Mouse (Mus musculus): ENCODE results near the gene Plscr1. TPM values are rescaled to one million over a fixed set of nuclear protein-coding genes. Genes with fewer than 3 reads are reported as not detected.

The Plscr1 gene
- polyA plus RNA-seq, 1 experiment from 2014 or later = 53.0 TPM

GRCm38 (mm10) chr9:92265719-92266118 lies 16.2 kb downstream of the Plscr1 start:
- WGBS = 75% methylated on average over 4 of the region's 4 CpGs
- Histone ChIP-seq H3K27me3 (replicated peaks) (no peaks in the 10 kb centered on the region), H3K9me3 (no peaks in the 10 kb centered on the region), H3K36me3 (peaks cover 8% of the 10 kb centered on the region; the same call in 1 of the 2 replicates), H3K27ac (no peak overlapping the region), H3K4me3 (replicated peaks) (no peak overlapping the region), H3K9ac (no peak overlapping the region), H3K4me2 (no peak overlapping the region; the same call in 1 of the 2 replicates), H3K4me1 (0 out of 2 replicates have a peak, but pooled peaks cover 7% of the 10 kb centered on the region)
- ATAC-seq (ENCODE audit: insufficient read depth, low FRiP score, low read depth) = peak; percentile 30; the same call in 1 of the 2 replicates

GRCm38 (mm10) chr9:92266558-92267171 lies 17.1 kb downstream of the Plscr1 start:
- WGBS = 51% methylated on average over 8 of the region's 8 CpGs
- H3K4me2 ChIP-seq = no peak overlapping the region
- H3K36me3 ChIP-seq = peaks cover 10% of the 10 kb centered on the region; the same call in 1 of the 2 replicates
- no peaks in the 10 kb centered on the region for H3K27me3 ChIP-seq (replicated peaks)
- H3K4me1 ChIP-seq = 0 out of 2 replicates have a peak, but pooled peaks cover 7% of the 10 kb centered on the region
- peak overlapping the region; percentile 26; the same call in 1 of the 2 replicates for H3K27ac ChIP-seq
- ATAC-seq (ENCODE audit: insufficient read depth, low FRiP score, low read depth) = peak; percentile 54; the same call in 1 of the 2 replicates
- no peak overlapping the region for H3K9ac ChIP-seq
- no peak overlapping the region for H3K4me3 ChIP-seq (replicated peaks)
- H3K9me3 ChIP-seq = no peaks in the 10 kb centered on the region

DNA sequence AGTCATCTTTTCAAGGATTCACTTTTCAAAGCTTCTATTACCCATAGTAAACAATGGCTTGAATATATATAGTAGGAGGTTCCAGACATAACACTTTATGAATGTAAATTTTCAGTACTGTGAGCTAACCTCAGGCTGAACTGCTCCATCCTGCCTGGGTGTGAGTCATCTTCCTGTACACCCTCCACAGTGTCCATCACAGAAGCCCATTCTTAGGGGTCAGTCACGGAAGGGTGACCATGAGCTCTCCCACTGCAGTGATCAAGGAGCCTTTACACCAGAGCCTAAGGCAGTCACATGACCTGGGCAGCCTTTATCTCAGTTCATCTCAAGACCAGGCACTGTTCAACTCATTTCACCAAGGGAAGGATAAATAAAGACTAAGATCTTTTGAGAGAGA lies 18.2 kb downstream of the Plscr1 start:
- 58% methylated on average over 1 of the region's 1 CpGs for WGBS
- Histone ChIP-seq H3K27me3 (replicated peaks) (no peaks in the 10 kb centered on the region), H3K36me3 (peaks cover 10% of the 10 kb centered on the region; the same call in 1 of the 2 replicates), H3K4me3 (replicated peaks) (no peak overlapping the region), H3K27ac (no peak overlapping the region), H3K9me3 (no peaks in the 10 kb centered on the region), H3K4me1 (0 out of 2 replicates have a peak, but pooled peaks cover 7% of the 10 kb centered on the region), H3K9ac (no peak overlapping the region), H3K4me2 (no peak overlapping the region)
- no peak for ATAC-seq (ENCODE audit: insufficient read depth, low FRiP score, low read depth)

GRCm38 (mm10) chr9:92269829-92270404 lies 20.4 kb downstream of the Plscr1 start:
- Histone ChIP-seq H3K4me3 (replicated peaks) (no peak overlapping the region), H3K9me3 (no peaks in the 10 kb centered on the region), H3K27ac (no peak overlapping the region), H3K27me3 (replicated peaks) (no peaks in the 10 kb centered on the region), H3K9ac (no peak overlapping the region), H3K4me2 (no peak overlapping the region), H3K4me1 (peaks cover 16% of the 10 kb centered on the region), H3K36me3 (peaks cover 10% of the 10 kb centered on the region; the same call in 1 of the 2 replicates)
- WGBS = 90% methylated on average over 5 of the region's 5 CpGs
- ATAC-seq (ENCODE audit: insufficient read depth, low FRiP score, low read depth) = no peak

DNA sequence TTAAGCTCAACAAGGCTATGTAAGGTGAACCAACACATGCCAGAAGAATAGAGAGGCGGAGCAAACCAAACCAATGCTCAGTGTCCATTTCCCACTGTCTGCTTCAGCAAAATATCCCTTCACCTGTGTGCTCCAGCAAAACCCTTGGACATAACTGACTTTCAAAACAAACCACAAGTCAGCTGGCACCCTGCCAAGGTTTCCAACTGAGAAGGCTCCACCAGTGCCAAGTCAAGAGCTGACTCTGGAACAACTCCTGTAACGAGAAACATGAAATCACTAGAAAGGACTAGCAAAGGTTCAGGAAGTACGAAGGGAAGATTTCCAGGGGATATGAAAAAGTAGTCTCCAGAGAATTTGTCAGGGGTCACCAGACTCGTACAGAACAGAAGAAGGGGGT lies 21.4 kb downstream of the Plscr1 start:
- Histone ChIP-seq H3K27ac (no peak overlapping the region), H3K36me3 (peaks cover 10% of the 10 kb centered on the region; the same call in 1 of the 2 replicates), H3K9ac (no peak overlapping the region), H3K4me2 (no peak overlapping the region), H3K4me1 (peaks cover 13% of the 10 kb centered on the region), H3K4me3 (replicated peaks) (no peak overlapping the region), H3K9me3 (no peaks in the 10 kb centered on the region), H3K27me3 (replicated peaks) (no peaks in the 10 kb centered on the region)
- 56% methylated on average over 4 of the region's 4 CpGs for WGBS
- ATAC-seq (ENCODE audit: insufficient read depth, low FRiP score, low read depth) = no peak

GRCm38 (mm10) chr9:92272650-92273049 lies 23.1 kb downstream of the Plscr1 start:
- H3K36me3 ChIP-seq = peaks cover 6% of the 10 kb centered on the region; the same call in 1 of the 2 replicates
- H3K4me1 ChIP-seq = peaks cover 9% of the 10 kb centered on the region
- no peaks in the 10 kb centered on the region for H3K27me3 ChIP-seq (replicated peaks)
- H3K9me3 ChIP-seq = no peaks in the 10 kb centered on the region
- 83% methylated on average over 4 of the region's 4 CpGs for WGBS
- H3K4me2 ChIP-seq = no peak overlapping the region
- no peak overlapping the region for H3K9ac ChIP-seq
- no peak for ATAC-seq (ENCODE audit: insufficient read depth, low FRiP score, low read depth)
- no peak overlapping the region for H3K27ac ChIP-seq
- H3K4me3 ChIP-seq (replicated peaks) = no peak overlapping the region

GRCm38 (mm10) chr9:92273271-92273670 lies 23.7 kb downstream of the Plscr1 start:
- no peak for ATAC-seq (ENCODE audit: insufficient read depth, low FRiP score, low read depth)
- Histone ChIP-seq H3K9me3 (no peaks in the 10 kb centered on the region), H3K4me3 (replicated peaks) (no peak overlapping the region), H3K27me3 (replicated peaks) (no peaks in the 10 kb centered on the region), H3K36me3 (peaks cover 6% of the 10 kb centered on the region; the same call in 1 of the 2 replicates), H3K4me1 (peaks cover 9% of the 10 kb centered on the region), H3K4me2 (no peak overlapping the region), H3K9ac (no peak overlapping the region), H3K27ac (no peak overlapping the region)
- 81% methylated on average over 2 of the region's 2 CpGs for WGBS

GRCm38 (mm10) chr9:92273956-92274762 lies 24.6 kb downstream of the Plscr1 start:
- Histone ChIP-seq H3K9me3 (no peaks in the 10 kb centered on the region), H3K4me1 (peaks cover 9% of the 10 kb centered on the region), H3K4me3 (replicated peaks) (no peak overlapping the region), H3K27me3 (replicated peaks) (no peaks in the 10 kb centered on the region), H3K4me2 (no peak overlapping the region), H3K27ac (no peak overlapping the region; the same call in 1 of the 2 replicates), H3K36me3 (peaks cover 6% of the 10 kb centered on the region; the same call in 1 of the 2 replicates), H3K9ac (no peak overlapping the region)
- 45% methylated on average over 6 of the region's 6 CpGs for WGBS
- ATAC-seq (ENCODE audit: insufficient read depth, low FRiP score, low read depth) = peak; percentile 53; the same call in 1 of the 2 replicates

DNA sequence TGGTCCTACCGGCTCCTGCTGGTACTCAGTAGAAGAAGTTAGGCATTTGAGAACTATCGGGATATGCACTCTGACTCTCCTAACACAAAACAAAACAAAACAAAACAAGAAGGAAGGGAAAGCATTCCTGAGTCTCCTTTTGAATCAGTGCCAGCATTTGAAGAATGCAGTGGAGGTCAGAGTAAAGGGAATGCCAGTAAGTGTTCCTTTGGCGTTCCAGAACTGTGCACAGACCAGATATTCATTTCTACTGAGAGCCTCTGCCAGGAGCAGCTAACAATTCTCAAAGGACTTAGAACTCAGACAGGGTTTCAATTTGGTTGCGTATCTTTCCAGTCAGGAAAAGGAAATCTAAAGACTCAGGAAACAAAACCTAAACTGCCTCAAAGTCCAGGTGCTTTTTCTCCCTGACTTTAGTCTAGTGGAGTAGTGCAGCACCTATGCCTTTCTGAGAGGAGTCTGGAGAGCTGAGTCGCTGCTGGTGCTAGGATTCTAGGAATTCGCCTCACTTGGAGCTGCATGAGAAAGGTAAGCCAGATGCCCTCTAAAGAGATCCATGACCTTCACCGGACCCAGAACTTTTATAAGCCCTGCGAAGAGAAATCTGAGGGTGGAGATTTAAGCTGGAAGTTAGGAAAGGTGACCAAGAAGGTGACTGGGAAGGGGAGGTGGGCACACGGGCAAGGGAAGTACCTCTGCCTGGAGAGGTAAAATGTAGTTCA lies 26.1 kb downstream of the Plscr1 start, which contains the start of gene Plscr2:
Plscr2 (plus strand) TSS at position 117 of the 722 bp plus-strand sequence.
- Histone ChIP-seq H3K9me3 (no peaks in the 10 kb centered on the region), H3K36me3 (0 out of 2 replicates have a peak, but pooled peaks cover 3% of the 10 kb centered on the region), H3K4me3 (replicated peaks) (no peak within 1 kb of the TSS), H3K9ac (no peak within 1 kb of the TSS), H3K27ac (no peak within 1 kb of the TSS), H3K4me1 (peaks cover 9% of the 10 kb centered on the region), H3K27me3 (replicated peaks) (no peaks in the 10 kb centered on the region), H3K4me2 (no peak within 1 kb of the TSS)
- WGBS = 60% methylated on average over 9 of the region's 9 CpGs
- ATAC-seq (ENCODE audit: insufficient read depth, low FRiP score, low read depth) = peak; percentile 17; the same call in 1 of the 2 replicates

GRCm38 (mm10) chr9:92276360-92276759 lies 26.8 kb downstream of the Plscr1 start:
- H3K9ac ChIP-seq = no peak overlapping the region
- peaks cover 9% of the 10 kb centered on the region for H3K4me1 ChIP-seq
- H3K4me2 ChIP-seq = no peak overlapping the region
- H3K4me3 ChIP-seq (replicated peaks) = no peak overlapping the region
- ATAC-seq (ENCODE audit: insufficient read depth, low FRiP score, low read depth) = no peak
- no peak overlapping the region for H3K27ac ChIP-seq
- H3K27me3 ChIP-seq (replicated peaks) = no peaks in the 10 kb centered on the region
- WGBS = 54% methylated on average over 7 of the region's 7 CpGs
- no peaks in the 10 kb centered on the region for H3K9me3 ChIP-seq
- no peaks in the 10 kb centered on the region for H3K36me3 ChIP-seq

- no peak overlapping the region for H3K4me3 ChIP-seq (replicated peaks)
- no peaks in the 10 kb centered on the region for H3K27me3 ChIP-seq (replicated peaks)
- no peak overlapping the region for H3K27ac ChIP-seq
- no peaks in the 10 kb centered on the region for H3K36me3 ChIP-seq
- WGBS = 76% methylated on average over 1 of the region's 1 CpGs
- no peaks in the 10 kb centered on the region for H3K9me3 ChIP-seq
- H3K4me1 ChIP-seq = no peaks in the 10 kb centered on the region
- H3K4me2 ChIP-seq = no peak overlapping the region
- ATAC-seq (ENCODE audit: insufficient read depth, low FRiP score, low read depth) = no peak
- no peak overlapping the region for H3K9ac ChIP-seq
Measured at GRCm38 (mm10) chr9:92280048-92280447, 30.5 kb downstream of the Plscr1 start.
